Mouse (Mus musculus) C3H10T1/2 (cell line): ENCODE results near the gene Best1. TPM values are rescaled to one million over a fixed set of nuclear protein-coding genes. Genes with fewer than 3 reads are reported as not detected.

Experiments used
- polyA plus RNA-seq, 2 experiments: library from polyadenylated mRNA; unstranded; fragments of >200 nt; fragmentation: generic; extraction: Trizol; gene quantifications; one replicate each; pipeline ENCODE4 v1.2.1; 2012; ENCODE audit warnings: missing spikeins in 2 of 2

The Best1 gene
- polyA plus RNA-seq, result under 1 TPM in 1 of 2 experiments, not detected in 1; 0.05 TPM

DNA sequence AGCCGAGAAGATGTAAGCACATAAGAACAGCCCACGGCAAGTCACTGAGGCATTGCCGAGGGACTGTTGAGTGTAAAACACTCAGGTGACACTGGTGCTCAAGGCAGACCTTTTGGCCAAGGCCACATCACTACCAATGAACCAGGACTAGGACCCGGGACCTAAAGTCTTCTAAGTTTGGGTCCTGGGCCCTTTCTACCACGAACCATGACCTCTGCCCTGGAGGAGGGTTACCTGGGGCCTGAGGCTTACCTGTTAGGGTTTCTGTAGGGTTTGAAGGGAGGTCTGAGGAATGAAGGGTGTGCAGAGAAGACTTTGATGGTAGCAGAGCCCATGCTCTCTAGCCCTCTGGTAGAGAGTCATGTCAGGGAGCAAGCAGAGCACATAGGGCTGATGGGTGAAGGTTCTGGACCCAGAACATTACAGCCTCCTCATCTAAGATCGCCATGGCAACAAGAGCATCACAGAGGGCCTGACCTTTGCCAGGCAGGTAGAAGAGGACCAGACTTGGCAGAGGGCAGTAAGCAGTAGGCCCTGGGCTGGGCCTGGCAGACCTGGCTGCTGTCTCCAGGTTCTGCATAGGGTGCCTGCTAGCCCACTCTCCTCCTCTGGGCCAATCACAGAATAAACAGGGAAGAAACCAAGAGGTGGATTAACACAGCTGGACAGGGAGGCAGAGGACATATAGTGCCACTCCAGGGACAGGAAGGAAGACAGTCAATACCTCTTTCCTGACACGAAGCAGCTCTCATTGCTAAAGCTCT lies at the start of gene Best1, which contains the start of gene Rab3il1:
Gene Best1 (minus strand): TSS at position 428 of the 764 bp plus-strand sequence.
Gene Rab3il1 (plus strand): TSS at position 464 of the 764 bp plus-strand sequence.

DNA sequence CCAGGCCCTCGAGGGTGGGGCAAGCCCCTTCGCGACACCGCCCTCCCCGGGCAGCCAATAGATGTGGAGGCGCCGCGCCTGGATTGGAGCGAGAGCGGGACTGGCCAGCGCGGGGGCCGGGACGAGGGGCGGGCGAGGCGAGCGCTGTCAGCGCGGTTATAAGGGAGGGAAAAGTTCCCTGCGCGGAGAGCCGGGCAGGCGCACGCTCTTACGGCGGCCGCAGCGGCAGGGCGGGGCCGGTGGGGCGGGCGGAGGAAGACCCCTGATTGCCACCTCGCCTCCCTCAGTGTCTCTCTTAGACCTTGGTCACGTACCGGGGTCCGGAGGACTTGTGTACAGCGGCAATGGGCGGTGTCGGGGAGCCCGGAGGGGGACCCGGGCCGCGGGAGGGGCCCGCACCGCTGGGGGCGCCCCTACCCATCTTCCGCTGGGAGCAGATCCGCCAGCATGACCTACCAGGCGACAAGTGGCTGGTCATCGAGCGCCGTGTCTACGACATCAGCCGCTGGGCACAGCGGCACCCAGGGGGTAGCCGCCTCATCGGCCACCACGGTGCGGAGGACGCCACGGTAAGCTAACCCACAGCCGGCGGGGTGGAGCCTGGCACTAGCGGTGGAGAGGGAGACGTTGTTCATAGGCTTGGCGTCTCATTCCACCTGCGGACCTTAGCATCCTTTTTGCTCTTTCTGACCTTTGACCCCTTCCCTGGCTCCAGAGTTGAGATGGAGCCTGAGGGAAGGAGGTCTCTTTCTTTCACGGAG lies 40.1 kb upstream of the Best1 start, which contains the start of gene Fads3:
Gene Fads3 (plus strand): TSS at position 182 of the 761 bp plus-strand sequence.

GRCm38 (mm10) chr19:9980258-9980657 lies 21.2 kb downstream of the Best1 start, which contains the start of gene Fth1:
Gene Fth1 (plus strand): TSS chr19:9980598.

Other genes with a start within 250 kb of the Best1 start
- gene Scgb2a2, start 154.1 kb downstream of the Best1 start, polyA plus RNA-seq, result not detected
- 10 to 100 TPM; 80.6 to 94.5 TPM for gene Incenp, start 102.1 kb downstream of the Best1 start, polyA plus RNA-seq
- 1,000 to 10,000 TPM; 7,725 to 8,931 TPM for gene Fth1, start 21.0 kb downstream of the Best1 start, polyA plus RNA-seq
- 10 to 100 TPM in 1 of 2 experiments, 1 to 10 TPM in 1; 3.3 to 37.4 TPM for gene Rab3il1, start within 50 bp of the Best1 start, polyA plus RNA-seq
- gene Fads3, start 39.9 kb upstream of the Best1 start, polyA plus RNA-seq, result 100 to 1,000 TPM in 1 of 2 experiments, 10 to 100 TPM in 1; 78.0 to 135 TPM
- 10 to 100 TPM; 76.1 to 84.0 TPM for gene Fads2, start 100.1 kb upstream of the Best1 start, polyA plus RNA-seq
- 10 to 100 TPM; 44.4 to 85.1 TPM for gene Fads1, start 181.3 kb upstream of the Best1 start, polyA plus RNA-seq
- gene Tmem258, start 202.4 kb upstream of the Best1 start, polyA plus RNA-seq, result 100 to 1,000 TPM; 442 to 477 TPM
- gene Fen1, start 202.5 kb upstream of the Best1 start, polyA plus RNA-seq, result 10 to 100 TPM; 20.1 to 48.2 TPM
- gene Myrf, start 239.1 kb upstream of the Best1 start, polyA plus RNA-seq, result under 1 TPM; under 0.01 to 0.06 TPM